Mouse (Mus musculus) ES-Bruce4 (cell line): ENCODE results near the gene Tmem132b. TPM values are rescaled to one million over a fixed set of nuclear protein-coding genes. Genes with fewer than 3 reads are reported as not detected.

ENCODE experiments used
- H3K27ac ChIP-seq: 2 replicates; pipeline ENCODE4 v1.5.1; 2012; ENCODE audit warnings: low read length, inconsistent platforms; ENCODE audit not compliant: insufficient read depth
- H3K27me3 ChIP-seq: 2 replicates; pipeline ENCODE4 v1.6.1; 2012; ENCODE audit warnings: mild to moderate bottlenecking, low read length, inconsistent platforms; ENCODE audit not compliant: control insufficient read depth, poor library complexity, insufficient read depth, severe bottlenecking
- H3K36me3 ChIP-seq: 2 replicates; pipeline ENCODE4 v1.6.1; 2012; ENCODE audit warnings: inconsistent platforms, mild to moderate bottlenecking, low read length, moderate library complexity; ENCODE audit not compliant: control insufficient read depth, poor library complexity, insufficient read depth, severe bottlenecking
- H3K4me1 ChIP-seq: one replicate; pipeline ENCODE4 v1.8.1; 2011; ENCODE audit warnings: low read length; ENCODE audit not compliant: control insufficient read depth, insufficient read depth
- H3K4me3 ChIP-seq: 2 replicates; pipeline ENCODE4 v1.5.1; 2011; ENCODE audit warnings: low read depth, mild to moderate bottlenecking, low read length
- H3K9ac ChIP-seq: 2 replicates; pipeline ENCODE4 v1.6.1; 2012; ENCODE audit warnings: low read depth, mild to moderate bottlenecking, inconsistent platforms; ENCODE audit not compliant: poor library complexity, severe bottlenecking
- H3K9me3 ChIP-seq: replicated peaks from 2 replicates; pipeline ENCODE4 v1.6.1; 2012; ENCODE audit warnings: mild to moderate bottlenecking, low read length, inconsistent platforms; ENCODE audit not compliant: control insufficient read depth, poor library complexity, insufficient read depth, severe bottlenecking
- CTCF ChIP-seq: IDR thresholded peaks from one replicate; pipeline ENCODE4 v1.8.1; 2011; ENCODE audit warnings: low read depth, low read length
- EP300 ChIP-seq: IDR thresholded peaks from 2 replicates; pipeline ENCODE4 v1.6.1; 2011; ENCODE audit warnings: low read depth, low read length; ENCODE audit not compliant: insufficient read depth
- POLR2A ChIP-seq: IDR thresholded peaks from one replicate; pipeline ENCODE4 v1.8.1; 2011; ENCODE audit warnings: low read length; ENCODE audit not compliant: insufficient read depth
- polyA plus RNA-seq: library from polyadenylated mRNA; stranded (reverse); fragments of >200 nt; gene quantifications from 2 replicates; pipeline ENCODE4 v1.2.4, GENCODE M21; 2011; ENCODE audit warnings: low read depth; ENCODE audit not compliant: missing spikeins, insufficient read depth, insufficient read length

Gene Tmem132b
- polyA plus RNA-seq, 1 experiment = 0.15 TPM

GRCm38 (mm10) chr5:125685681-125686331 lies 154.2 kb downstream of the Tmem132b start:
- no peak overlapping the region for H3K27ac ChIP-seq
- no peak overlapping the region for H3K4me3 ChIP-seq
- no peaks in the 10 kb centered on the region for H3K4me1 ChIP-seq
- no peaks in the 10 kb centered on the region for H3K9me3 ChIP-seq
- no peaks in the 10 kb centered on the region for H3K36me3 ChIP-seq
- no peak overlapping the region for H3K9ac ChIP-seq
- H3K27me3 ChIP-seq = no peaks in the 10 kb centered on the region
- TF ChIP-seq POLR2A (no peak), CTCF (no peak), EP300 (no peak)

GRCm38 (mm10) chr5:125692538-125692937 lies 161.0 kb downstream of the Tmem132b start:
- TF ChIP-seq CTCF = no peak
- TF ChIP-seq POLR2A = no peak
- TF ChIP-seq EP300 = no peak
- Histone ChIP-seq H3K4me1 (no peaks in the 10 kb centered on the region), H3K4me3 (no peak overlapping the region)

GRCm38 (mm10) chr5:125699395-125699794 lies 167.8 kb downstream of the Tmem132b start:
- no peaks in the 10 kb centered on the region for H3K36me3 ChIP-seq
- no peaks in the 10 kb centered on the region for H3K4me1 ChIP-seq
- no peaks in the 10 kb centered on the region for H3K9me3 ChIP-seq
- no peak overlapping the region for H3K9ac ChIP-seq
- no peaks in the 10 kb centered on the region for H3K27me3 ChIP-seq
- H3K27ac ChIP-seq = no peak overlapping the region
- no peak for TF ChIP-seq EP300
- TF ChIP-seq CTCF = no peak
- no peak for TF ChIP-seq POLR2A
- H3K4me3 ChIP-seq = no peak overlapping the region

More at GRCm38 (mm10) chr5:125692538-125692937, 161.0 kb downstream of the Tmem132b start:
- no peaks in the 10 kb centered on the region for H3K9me3 ChIP-seq
- H3K27ac ChIP-seq = no peak overlapping the region
- no peak overlapping the region for H3K9ac ChIP-seq
- H3K27me3 ChIP-seq = no peaks in the 10 kb centered on the region
- H3K36me3 ChIP-seq = no peaks in the 10 kb centered on the region

GRCm38 (mm10) chr5:125700234-125700633 lies 168.7 kb downstream of the Tmem132b start:
- no peak overlapping the region for H3K4me3 ChIP-seq
- H3K27ac ChIP-seq = no peak overlapping the region
- TF ChIP-seq POLR2A = no peak
- no peak for TF ChIP-seq EP300

GRCm38 (mm10) chr5:125705379-125705778 lies 173.8 kb downstream of the Tmem132b start:
- H3K27me3 ChIP-seq = no peaks in the 10 kb centered on the region
- H3K9ac ChIP-seq = no peak overlapping the region
- no peaks in the 10 kb centered on the region for H3K9me3 ChIP-seq
- no peaks in the 10 kb centered on the region for H3K4me1 ChIP-seq
- no peak for TF ChIP-seq CTCF
- TF ChIP-seq EP300 = no peak
- no peak for TF ChIP-seq POLR2A
- H3K36me3 ChIP-seq = no peaks in the 10 kb centered on the region
- H3K27ac ChIP-seq = no peak overlapping the region
- no peak overlapping the region for H3K4me3 ChIP-seq

More at GRCm38 (mm10) chr5:125700234-125700633, 168.7 kb downstream of the Tmem132b start:
- no peaks in the 10 kb centered on the region for H3K4me1 ChIP-seq
- no peaks in the 10 kb centered on the region for H3K9me3 ChIP-seq
- H3K27me3 ChIP-seq = no peaks in the 10 kb centered on the region
- no peak overlapping the region for H3K9ac ChIP-seq
- no peaks in the 10 kb centered on the region for H3K36me3 ChIP-seq

- H3K4me3 ChIP-seq = no peak overlapping the region
- no peaks in the 10 kb centered on the region for H3K36me3 ChIP-seq
- TF ChIP-seq POLR2A (no peak), EP300 (no peak), CTCF (peak; percentile 55)
- no peaks in the 10 kb centered on the region for H3K27me3 ChIP-seq
- no peaks in the 10 kb centered on the region for H3K4me1 ChIP-seq
- no peak overlapping the region for H3K9ac ChIP-seq
- H3K9me3 ChIP-seq = 0 out of 2 replicates have a peak, but pooled peaks cover under 1% of the 10 kb centered on the region
- no peak overlapping the region for H3K27ac ChIP-seq
These were observed 177.6 kb downstream of the Tmem132b start for GRCm38 (mm10) chr5:125709160-125709559.
